Mouse (Mus musculus) layer of hippocampus, postnatal 14 days (tissue): Measurements from ENCODE around the gene Tacc2. TPM values are rescaled to one million over a fixed set of nuclear protein-coding genes. Genes with fewer than 3 reads are reported as not detected.
"Not testable (repeated sequence)": the region's sequence is repeated elsewhere in the genome, so short reads cannot be mapped to it uniquely, and the experiment has no call there.

Experiments used
- DNase-seq, 2 experiments: peaks; one replicate each; pipeline ENCODE4 v3.0.0; 2021 to 2022; ENCODE audit warnings: low spot score in 2 of 2, mixed read lengths in 1 of 2
- total RNA-seq, 2 experiments: library from RNA; stranded (reverse); gene quantifications; 2 replicates each; pipeline ENCODE4 v1.2.3; 2021

Gene Tacc2
- total RNA-seq, 2 experiments from 2014 or later: 86.2 to 86.5 TPM

DNA sequence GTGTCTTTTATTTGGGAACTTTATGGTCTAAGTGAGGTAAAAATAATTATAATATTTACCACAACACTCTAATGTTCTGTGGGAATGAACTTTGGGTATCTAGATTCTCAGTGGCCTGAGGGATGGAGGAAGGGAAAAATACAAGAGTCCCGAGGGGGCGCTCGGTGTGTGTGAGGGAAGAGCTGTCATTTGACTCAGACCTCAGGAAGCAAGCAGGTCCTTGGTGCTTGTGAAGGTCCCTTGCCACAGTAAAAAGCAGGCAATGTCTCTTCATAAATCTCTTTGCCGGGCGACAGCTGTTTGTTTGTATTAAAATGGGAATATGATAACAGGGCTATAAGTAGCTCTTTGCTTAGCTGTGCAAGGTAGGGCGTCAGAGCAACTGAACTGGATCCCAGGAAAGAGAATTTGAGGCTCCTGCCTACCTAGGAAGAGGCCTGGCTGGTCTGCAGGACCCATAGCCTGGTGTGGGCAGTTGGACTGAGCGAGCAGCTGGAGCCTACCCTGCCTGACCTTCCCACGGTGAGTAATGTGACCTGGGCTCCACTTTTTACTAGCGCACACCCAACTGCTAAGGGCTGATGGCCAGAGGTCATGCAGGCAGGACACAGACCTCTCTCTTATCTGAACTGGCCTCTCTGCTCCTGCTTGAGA is 8.3 kb upstream of the Tacc2 start:
- no peak for DNase-seq

DNA sequence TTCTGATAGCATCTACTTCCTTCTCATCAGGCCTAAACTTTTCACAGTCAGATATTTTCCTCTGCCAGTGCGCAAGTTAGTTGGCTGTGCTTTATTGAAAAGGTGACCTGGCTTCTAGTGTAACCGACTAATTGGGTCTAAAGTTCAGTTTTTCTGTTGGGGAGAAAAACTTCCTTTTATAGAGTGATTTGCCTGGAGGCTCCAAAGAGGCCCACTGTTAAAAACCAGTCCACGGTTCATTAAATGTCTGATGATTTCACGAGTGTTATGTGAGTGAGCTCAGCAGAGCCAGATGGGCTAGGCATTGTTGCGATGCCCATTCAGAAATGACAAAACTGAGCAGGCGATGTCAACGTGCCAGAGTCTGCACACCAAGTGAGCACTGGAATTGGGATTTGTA is 6.8 kb upstream of the Tacc2 start:
- no peak for DNase-seq

DNA sequence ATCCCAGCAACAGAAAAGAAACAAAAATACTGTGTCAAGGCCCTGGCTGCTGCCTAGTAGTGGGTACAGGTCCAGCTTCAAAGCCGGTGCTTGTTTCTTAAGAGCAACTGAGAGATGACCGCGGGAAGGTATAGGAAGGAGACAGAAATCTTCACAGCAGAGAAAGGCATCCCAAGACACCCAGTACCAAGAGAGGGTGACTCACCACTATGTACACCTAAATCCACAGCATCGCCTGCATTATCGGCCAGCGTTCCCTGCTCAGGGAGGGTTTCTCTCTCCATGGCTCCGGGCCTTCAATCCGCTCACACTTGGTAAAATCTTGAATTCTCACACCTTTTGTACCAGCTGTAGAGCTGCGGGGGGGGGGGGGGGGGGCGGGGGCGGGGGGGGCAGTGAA is 4.4 kb upstream of the Tacc2 start, which contains the start of gene Nsmce4a:
Gene Nsmce4a (minus strand): TSS at position 298 of the 400 bp plus-strand sequence.
- DNase-seq: no peak

DNA sequence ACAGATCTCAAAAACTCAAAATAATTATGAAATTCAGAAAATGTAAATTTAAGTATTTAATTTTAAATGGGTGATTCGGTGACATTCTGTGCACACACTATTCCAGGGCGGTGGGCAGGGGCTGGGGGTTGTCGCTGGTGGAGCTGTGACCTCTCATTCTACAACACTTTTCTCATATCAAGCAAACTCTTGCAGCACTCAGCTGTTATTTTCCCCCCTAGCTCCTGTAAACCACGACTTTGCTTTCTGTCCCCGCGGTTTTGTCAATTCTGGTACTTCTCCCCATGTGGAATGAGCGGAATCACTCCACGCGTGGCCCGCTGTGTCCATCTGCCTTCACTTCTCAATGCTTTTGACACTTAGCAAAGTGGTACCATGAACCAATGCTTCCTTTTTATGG is 3.5 kb upstream of the Tacc2 start:
- no peak for DNase-seq

DNA sequence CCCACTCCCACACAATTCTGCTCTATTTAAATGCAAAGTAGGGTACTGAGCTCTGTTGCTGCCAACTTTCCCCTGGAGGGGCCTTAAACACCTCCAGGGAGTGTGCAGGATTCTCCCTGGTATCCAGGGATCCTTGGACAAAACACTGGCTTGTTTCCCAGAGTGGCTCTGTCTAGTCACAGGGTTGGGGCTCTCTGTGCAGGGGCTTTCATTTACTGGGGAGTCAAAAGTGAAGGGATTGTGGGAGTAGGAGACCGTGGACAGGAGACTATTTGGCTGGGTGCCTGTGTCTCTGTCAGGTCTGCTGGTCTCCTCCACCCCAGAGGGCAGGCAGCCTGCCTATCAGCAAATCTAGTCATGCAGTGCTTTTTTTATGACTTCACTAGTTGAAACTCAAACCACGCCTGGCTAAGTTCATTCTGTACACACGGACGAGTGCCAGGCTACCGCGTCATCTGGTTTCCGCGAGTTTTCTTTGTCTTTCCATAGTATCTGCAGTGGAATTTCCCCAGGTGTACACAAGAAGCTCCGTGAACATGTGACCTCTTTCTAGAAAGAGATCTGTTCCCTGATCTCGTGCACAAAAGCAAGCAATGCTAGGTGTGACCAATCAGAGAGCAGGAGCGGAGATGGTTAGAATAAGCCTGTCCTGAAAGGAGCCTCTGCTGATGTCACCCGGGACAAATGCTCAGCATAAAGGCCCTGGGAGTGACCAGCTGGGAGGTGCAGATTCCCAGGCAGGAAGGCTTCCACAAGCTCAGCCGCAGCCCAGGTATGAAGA is 2.8 kb upstream of the Tacc2 start:
- no peak for DNase-seq

DNA sequence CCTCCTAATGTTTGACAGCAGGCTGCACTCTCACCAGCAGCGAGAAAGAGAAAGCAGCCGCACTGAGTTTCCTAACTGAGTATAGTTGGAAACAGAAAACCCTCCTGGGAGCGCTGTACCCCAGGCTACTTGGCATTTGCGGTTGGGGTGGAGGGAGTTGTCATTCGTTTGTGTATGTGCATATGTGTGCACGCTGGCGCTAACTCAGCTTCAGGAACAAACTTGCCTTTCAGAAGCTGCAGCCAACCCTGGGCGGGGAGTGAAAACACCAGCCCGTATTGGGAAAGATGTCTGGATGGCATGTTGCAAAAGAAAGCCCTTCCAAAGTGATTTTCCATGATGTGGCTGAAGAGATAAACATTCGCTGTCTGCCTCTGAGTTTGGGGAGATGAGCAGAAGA is 257 bp upstream of the Tacc2 start:
- DNase-seq: no peak

DNA sequence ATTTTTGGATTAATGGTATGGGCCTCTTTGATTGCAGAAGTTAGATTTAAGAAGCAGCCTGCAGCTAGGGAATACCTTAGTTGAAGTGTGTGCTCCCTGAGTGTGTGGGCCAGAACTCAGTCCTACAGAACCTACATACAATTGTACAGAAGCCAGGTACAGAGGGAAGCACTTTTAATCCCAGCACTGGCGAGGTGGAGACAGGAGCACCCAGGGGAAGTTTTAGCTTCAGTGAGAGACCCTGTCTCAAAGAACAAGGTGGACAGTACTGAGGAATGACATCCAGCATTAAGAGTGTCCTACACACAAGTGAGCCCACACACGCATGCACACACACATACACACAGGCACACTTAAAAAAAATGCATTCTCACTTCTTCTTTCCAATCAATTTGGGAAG is 828 bp downstream of the Tacc2 start:
- DNase-seq: no peak

DNA sequence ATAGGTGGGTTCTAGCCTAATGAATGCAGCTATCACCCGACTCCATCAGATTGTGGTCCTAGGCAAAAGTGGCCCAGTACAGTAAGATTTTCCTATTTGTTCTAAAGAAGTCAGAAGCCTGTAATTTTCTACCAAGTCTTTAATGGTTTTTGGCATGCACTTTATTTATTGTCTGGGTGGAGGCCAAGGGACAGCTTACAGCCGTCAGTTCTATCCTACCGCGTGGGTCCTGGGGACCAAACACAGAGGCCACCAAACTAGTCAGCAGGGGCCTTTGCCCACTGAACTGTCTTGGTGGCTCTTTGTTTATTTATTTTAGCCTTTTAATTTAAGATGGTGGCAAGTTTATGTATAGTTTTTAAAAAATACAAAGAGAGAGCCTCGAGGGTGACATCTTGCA is 1.4 kb downstream of the Tacc2 start:
- no peak for DNase-seq

DNA sequence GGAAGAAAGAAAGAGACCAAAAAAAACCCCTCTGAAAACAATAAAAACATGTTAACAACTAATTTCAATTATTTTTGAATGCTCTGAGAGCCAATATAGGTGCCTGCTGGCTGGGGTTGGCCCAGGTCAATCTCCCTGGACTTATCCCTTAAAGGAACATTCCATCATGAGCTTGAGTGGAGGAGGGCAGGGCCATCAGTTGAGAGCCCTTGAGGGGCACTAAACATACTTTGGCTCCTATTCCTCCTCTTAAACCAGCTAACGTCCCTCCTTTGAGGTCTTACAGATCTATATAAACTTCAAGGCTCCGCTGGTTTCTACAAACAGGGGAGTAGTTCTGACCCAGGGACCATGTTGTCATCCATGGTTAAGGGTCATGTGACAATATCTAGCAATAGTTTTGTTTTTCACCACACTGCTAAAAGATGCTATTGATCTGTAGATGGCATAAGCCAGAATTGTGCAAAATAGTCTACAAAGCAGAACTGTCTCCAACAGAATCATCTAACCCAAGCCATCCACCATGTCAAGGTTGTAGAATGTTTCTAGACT is 9.4 kb downstream of the Tacc2 start:
- no peak for DNase-seq

DNA sequence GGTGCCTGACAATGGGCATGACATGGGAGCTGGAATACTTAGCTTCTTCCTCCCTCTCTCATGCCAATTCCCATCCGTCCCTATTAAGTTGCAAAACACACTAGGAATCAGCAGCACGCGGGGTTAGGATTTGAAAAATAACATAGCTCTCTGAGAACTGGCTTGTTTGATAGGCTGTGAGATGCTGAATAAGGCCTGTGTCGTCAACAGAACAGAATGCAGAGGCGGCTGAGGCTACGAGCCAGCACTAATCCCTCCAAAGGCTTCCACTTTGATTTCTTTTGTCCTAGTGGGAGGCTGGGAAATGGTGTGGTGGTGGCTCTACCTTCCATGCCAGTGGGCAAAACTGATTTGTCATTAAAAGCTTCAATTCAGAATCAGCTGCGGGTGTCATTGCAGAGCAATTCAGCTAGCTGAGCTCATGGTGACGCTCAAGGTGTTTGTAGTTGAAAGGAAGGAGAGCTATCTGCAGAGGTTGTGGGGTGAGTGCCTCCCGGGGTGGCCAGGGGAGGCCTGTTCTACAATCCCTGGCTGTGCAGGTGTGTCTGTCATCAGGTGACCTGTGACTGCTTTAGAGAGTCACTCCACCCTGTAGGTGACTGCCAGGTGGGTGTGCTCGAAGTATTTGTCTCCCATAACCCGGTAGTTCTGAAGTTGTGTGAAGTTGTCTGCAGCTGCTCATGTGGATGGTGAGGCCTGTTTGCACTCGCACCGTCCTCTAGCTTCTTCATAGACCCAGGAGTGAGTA is 13.0 kb downstream of the Tacc2 start:
- peak; percentile 25 to 36 for DNase-seq

DNA sequence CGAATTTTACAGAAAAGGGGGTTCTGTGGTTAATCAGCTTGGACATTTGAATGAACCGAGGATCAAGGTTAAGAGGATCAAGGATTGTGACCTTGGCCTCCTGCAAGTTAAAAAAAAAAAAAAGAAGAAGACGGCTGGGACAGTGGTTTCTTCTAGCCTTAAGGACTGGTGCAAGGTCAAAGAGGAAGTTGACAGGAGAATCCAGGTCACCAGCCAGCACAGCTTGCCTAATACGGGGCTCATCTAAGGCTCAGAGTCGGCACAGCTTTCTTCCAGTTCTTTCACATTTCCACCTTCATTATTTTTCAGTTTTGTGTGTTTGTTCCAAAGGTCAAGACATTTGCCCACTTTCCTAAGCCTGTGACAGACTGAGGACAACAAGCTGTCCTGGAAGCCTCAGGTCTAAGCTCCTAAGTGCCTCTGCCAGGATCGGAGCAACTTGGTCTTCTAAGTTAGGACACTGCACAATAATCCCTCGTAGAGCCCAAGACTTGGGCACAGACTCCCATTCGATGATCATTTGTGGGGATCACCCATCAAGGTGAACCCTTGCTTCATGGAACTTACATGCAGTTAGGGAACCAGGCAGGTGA is 13.7 kb downstream of the Tacc2 start:
- no peak for DNase-seq

DNA sequence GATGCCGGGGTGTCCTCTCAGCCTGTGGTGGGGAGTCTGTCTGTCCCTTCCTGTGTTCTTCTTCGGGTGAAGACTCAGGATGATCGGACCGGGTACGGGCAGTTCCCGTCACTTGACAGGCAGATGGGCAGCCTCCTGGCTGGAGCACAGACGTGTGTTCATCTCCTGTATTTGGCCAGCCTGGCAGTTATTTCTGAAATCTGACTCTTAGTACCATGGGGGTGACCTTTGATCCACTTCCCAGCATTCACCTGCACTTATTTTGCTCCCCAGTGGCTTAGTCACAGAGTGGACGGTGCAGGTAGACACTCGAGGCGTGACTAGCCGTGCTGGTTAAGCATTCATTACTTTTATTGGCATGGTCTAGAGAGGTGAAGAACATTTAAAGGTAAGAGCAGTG is 15.7 kb downstream of the Tacc2 start:
- DNase-seq: not testable (repeated sequence)

DNA sequence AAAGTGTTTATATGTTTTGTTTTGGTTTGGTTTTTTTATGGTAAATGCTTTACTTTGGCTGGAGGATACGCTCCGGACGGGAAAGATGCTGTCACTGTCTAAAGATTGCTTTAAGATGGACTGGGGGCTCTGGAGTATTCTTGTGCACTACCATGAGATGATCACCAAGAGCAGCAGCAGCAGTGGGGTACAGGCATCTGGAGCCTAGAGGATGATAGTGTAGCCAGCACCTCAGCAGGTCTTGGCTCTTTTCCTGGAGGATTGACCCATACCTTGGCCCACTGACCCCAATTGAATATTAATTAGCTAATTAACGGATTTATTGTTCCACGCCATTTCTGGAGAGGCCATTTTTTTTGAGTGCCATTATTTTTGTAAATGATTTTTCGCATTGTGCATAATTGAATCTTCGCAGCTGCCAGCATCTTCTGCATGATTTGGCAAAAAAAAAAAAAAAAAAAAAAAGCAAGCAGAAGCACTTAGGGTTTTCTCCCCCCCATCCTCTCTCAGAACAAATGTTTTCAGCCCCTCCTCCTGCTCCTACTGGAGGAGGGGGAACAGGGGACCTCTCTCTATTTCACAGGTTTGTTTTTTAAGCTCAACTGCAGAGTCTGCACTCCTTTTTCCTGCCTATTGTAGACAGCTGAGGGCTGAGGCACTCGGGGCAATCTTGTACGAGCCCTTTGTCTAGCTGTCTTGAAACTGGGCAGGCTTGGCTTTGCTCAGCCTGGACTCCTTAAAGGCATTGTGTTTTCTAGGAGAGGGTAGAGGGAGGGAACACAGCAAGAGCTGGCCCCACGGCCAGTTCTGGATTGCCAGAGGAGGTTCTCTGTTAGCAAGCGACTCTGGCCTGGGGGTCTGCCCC is 16.4 kb downstream of the Tacc2 start:
- DNase-seq: peak in 1 of 2 experiments; percentile 21

DNA sequence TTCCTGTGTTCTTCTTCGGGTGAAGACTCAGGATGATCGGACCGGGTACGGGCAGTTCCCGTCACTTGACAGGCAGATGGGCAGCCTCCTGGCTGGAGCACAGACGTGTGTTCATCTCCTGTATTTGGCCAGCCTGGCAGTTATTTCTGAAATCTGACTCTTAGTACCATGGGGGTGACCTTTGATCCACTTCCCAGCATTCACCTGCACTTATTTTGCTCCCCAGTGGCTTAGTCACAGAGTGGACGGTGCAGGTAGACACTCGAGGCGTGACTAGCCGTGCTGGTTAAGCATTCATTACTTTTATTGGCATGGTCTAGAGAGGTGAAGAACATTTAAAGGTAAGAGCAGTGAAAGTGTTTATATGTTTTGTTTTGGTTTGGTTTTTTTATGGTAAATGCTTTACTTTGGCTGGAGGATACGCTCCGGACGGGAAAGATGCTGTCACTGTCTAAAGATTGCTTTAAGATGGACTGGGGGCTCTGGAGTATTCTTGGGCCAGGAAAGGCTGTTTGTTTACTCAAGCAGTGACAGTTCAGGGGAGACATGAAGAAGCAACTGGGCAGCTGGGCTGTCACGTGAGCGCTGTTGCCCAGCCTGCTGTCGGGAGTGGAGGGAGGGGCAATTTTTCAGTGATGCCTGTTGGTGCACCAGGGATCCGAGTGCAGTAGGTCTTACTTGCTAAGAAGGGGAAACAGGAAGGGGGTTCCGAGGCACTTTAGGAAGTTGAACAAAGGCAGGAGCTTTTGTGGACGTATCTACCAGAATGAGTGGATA is 19.0 kb downstream of the Tacc2 start:
- not testable (repeated sequence) for DNase-seq

DNA sequence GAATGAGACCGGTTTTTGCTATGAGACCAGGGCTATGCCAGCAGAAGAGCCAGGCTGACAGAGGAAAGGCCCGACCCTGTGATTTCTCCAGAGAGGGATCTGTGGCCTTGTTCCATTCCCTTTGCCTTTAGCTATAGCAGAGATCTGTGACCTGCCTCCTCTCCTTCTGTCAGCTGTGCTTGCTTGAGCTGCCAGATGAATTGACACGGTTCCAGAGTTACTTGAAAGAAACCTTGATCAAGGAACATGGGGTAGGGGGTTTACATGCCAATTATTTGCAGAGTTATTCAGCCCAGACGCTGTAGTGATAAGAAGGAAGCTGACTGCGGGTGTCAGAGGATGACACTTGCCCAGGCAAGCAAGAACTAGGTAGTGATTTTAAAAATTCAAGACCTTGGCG is 20.3 kb downstream of the Tacc2 start:
- no peak for DNase-seq

DNA sequence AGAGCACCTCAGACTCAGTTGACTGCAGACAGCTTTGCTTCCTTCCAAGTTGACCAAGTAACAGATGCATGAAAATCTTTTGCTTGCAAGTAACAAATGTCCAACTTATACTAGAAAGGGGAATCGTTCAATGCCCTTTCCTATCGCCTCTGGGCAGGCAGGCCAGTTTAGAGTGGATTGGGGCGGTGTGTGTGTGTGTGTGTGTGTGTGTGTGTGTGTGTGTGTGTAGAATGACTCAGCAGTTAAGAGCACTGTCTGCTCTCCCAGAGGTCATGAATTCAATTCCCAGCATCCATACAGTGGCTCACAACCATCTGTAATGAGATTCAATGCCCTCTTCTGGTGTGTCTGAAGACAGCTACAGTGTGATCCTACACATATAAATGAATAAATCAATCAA is 22.8 kb downstream of the Tacc2 start:
- no peak for DNase-seq

DNA sequence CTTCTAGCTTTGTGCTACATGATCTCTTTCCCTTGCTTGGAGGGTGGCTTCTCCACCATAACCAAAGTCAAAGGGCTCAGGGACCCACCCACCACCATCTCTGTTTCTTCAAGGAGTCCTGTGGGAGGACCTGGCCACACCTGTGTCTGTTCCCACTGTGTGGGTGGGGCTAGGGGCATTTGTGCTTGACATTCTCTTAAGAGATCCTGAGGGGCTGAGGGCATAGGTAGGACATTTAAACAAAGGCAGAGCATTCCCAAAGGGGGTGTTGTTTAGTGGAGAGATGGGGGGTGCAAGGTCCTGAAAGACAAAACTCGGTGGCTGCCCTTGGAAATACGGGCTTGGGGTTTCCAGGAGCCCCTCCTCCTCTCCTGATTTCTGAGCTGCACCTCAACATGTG is 23.3 kb downstream of the Tacc2 start:
- DNase-seq: no peak

DNA sequence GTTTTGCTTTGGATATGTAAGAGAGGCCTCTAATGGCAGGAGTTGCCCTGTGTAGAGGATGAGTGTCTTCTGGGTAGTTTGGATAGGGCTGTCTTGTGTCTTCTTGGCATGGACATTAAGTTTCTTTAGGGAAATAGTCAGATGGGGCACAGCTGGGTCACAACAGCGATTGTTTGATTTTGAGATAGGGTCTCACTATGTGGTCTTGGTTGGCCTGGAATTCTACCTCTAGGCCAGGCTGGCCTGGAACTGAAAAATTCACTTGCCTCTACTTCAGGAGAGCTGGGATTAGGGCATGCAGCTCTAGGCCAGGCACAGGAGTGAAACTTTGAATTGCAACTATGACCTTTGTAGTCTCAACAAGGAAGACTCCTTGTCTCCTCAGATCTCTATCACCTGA is 25.6 kb downstream of the Tacc2 start:
- no peak for DNase-seq

DNA sequence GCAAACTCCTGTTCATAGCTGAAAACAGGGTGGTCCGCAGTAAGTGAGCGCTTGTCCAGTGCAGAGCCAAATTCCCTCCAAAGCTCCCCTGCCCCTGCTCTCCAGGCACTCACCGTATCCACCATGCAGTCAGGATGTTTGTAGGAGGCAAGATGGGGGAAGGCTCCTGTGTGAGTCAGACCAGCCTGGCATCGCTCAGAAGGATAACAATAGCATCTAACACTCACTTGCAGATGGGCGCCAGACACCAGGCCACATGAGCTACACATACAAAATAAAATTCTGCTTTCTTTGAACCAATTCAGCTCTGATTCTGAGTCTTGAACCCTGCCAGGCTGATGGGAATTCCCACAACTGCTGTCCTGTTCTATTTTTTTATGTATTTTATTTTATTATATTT is 26.3 kb downstream of the Tacc2 start:
- peak in 1 of 2 experiments; percentile 47 for DNase-seq

DNA sequence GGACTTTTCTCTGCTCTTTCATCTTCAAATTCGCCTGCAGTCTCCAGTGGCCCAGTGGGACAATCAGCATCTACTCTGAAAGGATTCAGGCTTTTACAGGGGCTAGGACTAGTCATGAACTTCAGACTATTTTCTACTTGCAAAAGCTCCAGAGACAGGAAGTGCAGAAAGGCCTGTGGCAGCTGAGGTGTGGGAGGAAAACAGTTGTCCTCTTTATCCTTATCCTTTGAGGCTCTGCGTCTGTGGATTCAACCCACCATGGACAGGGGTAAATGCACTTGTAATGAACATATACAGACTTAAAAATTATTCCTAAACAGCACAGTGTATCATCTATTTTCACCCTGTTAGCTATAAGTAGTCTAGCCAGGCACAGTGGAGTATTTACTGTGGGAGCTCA is 27.2 kb downstream of the Tacc2 start:
- DNase-seq: peak in 1 of 2 experiments; percentile 22
